In the genomic region with DNA sequence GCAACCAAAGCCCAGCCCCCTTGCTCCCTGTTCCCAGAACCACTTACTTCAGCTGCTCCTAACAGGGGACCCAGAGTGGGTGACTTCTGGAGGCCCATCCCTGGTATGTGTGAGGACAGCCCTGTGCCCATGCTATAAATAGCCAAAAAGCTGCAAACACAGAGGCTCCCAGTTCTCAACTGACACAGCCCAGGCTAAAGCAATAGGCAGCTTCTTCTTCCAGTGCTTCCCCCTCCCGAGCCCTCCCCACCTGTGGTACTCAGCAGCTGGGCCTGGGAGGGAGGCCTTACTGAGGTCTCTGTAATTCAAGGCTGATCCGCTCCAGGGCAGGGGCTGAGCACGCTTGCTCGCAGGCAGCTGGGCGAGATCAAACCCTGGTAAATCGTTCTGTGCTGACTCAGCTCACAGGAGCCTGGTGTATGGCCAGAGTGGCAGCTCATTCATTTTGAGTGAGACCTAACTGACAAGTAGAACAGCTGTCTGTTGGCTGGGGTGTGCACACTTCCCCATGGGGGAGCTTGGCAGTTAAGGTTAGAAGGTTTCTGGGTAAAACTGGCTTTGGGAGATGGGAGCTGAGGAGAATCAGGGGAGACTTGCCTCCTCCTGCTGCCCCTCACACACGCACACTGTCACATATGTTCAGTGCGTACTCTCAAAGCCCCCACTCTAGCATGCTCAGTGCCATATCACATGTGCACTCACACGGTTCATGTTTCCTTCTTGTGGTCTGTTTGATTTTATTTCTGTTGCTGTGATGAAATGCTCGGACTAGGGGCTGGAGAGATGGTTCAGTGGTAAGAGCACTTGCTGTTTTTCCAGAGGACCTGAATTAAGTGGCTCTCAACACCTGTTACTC, we compare ENCODE assay signal across 8 mouse cellular contexts. TPM values are rescaled to one million over a fixed set of nuclear protein-coding genes. Genes with fewer than 3 reads are reported as not detected.
A peak's percentile ranks its signal among the peaks of the same experiment; 100 is the strongest.
DNase-seq lines count a peak whose midpoint lies in the region; ATAC-seq and TF ChIP-seq lines count a peak whose summit lies in the region.

No protein-coding gene starts in this region.

- intact Hi-C loops in left cerebral cortex, postnatal 14 days (cut with DNase I), result no loop called here

- peaks cover 6% of the 10 kb centered on the region for H3K4me1 ChIP-seq in forebrain, embryonic 10.5 days
- peaks cover 40% of the 10 kb centered on the region for H3K4me1 ChIP-seq in heart, embryonic 12.5 days (replicated peaks)
- no peaks in the 10 kb centered on the region for H3K4me1 ChIP-seq in midbrain, embryonic 11.5 days (ENCODE audit: control insufficient read depth, insufficient read depth, low read length)
- peaks cover 5% of the 10 kb centered on the region; the same call in 1 of the 2 replicates for H3K4me1 ChIP-seq in stomach, postnatal 0 days (replicated peaks; ENCODE audit: control insufficient read depth, insufficient read depth)

- peak; percentile 57 for DNase-seq in testis, postnatal 10 days (ENCODE audit: low spot score)
- no peak for DNase-seq in testis, postnatal 14 days (ENCODE audit: low spot score)
- no peak for DNase-seq in forebrain, embryonic 10.5 days (ENCODE audit: extremely low spot score, low spot score)
- peak; percentile 43 to 70 for DNase-seq in left cerebral cortex, postnatal 14 days (ENCODE audit: low spot score in 2 of 2)
- DNase-seq in midbrain, embryonic 11.5 days (ENCODE audit: low spot score, missing footprints), result no peak
- peak; percentile 27 for DNase-seq in stomach, postnatal 0 days (ENCODE audit: low spot score)
- DNase-seq in urinary bladder, postnatal 14 days (ENCODE audit: low spot score), result no peak

- TF ChIP-seq CTCF in stomach, postnatal 0 days (IDR thresholded peaks at IDR 0.05; ENCODE audit: low read depth), result no peak

- H3K9ac ChIP-seq in heart, embryonic 12.5 days, result peak overlapping the region; percentile 25
- no peak overlapping the region for H3K9ac ChIP-seq in midbrain, embryonic 11.5 days (ENCODE audit: low read length)
- no peak overlapping the region for H3K9ac ChIP-seq in stomach, postnatal 0 days (ENCODE audit: low read length)

- ATAC-seq in heart, embryonic 12.5 days (ENCODE audit: insufficient number of reproducible peaks, low FRiP score), result peak; percentile 82
- peak; percentile 42; the same call in 1 of the 2 replicates for ATAC-seq in midbrain, embryonic 11.5 days (ENCODE audit: low FRiP score)
- ATAC-seq in stomach, postnatal 0 days (ENCODE audit: low FRiP score, low TSS enrichment), result peak; percentile 67

- H3K9me3 ChIP-seq in forebrain, embryonic 10.5 days, result no peaks in the 10 kb centered on the region
- H3K9me3 ChIP-seq in heart, embryonic 12.5 days (replicated peaks), result no peaks in the 10 kb centered on the region
- no peaks in the 10 kb centered on the region for H3K9me3 ChIP-seq in midbrain, embryonic 11.5 days (ENCODE audit: control insufficient read depth, low read length)
- H3K9me3 ChIP-seq in stomach, postnatal 0 days (ENCODE audit: control insufficient read depth, low read length), result no peaks in the 10 kb centered on the region

- 63% methylated on average over 10 of the region's 10 CpGs for WGBS in forebrain, embryonic 10.5 days
- WGBS in heart, embryonic 12.5 days, result 38% methylated on average over 10 of the region's 10 CpGs
- WGBS in midbrain, embryonic 11.5 days, result 62% methylated on average over 10 of the region's 10 CpGs
- 32% methylated on average over 10 of the region's 10 CpGs for WGBS in stomach, postnatal 0 days

- 0 out of 2 replicates have a peak, but pooled peaks cover 4% of the 10 kb centered on the region for H3K36me3 ChIP-seq in forebrain, embryonic 10.5 days (replicated peaks)
- peaks cover 14% of the 10 kb centered on the region for H3K36me3 ChIP-seq in heart, embryonic 12.5 days
- H3K36me3 ChIP-seq in midbrain, embryonic 11.5 days (ENCODE audit: control insufficient read depth, insufficient read depth, low read length), result no peaks in the 10 kb centered on the region
- H3K36me3 ChIP-seq in stomach, postnatal 0 days (ENCODE audit: control insufficient read depth, insufficient read depth, low read length), result no peaks in the 10 kb centered on the region

- H3K27ac ChIP-seq in forebrain, embryonic 10.5 days, result 0 out of 2 replicates have a peak overlapping the region, but pooled peaks have one; percentile 20
- peak overlapping the region; percentile 91 for H3K27ac ChIP-seq in heart, embryonic 12.5 days (ENCODE audit: poor library complexity, severe bottlenecking)
- H3K27ac ChIP-seq in midbrain, embryonic 11.5 days (ENCODE audit: low read depth, low read length), result no peak overlapping the region
- 0 out of 2 replicates have a peak overlapping the region, but pooled peaks have one; percentile 2 for H3K27ac ChIP-seq in stomach, postnatal 0 days (replicated peaks)

- H3K4me3 ChIP-seq in forebrain, embryonic 10.5 days, result no peak overlapping the region
- H3K4me3 ChIP-seq in heart, embryonic 12.5 days, result no peak overlapping the region
- no peak overlapping the region for H3K4me3 ChIP-seq in midbrain, embryonic 11.5 days (ENCODE audit: low read depth, low read length)
- no peak overlapping the region for H3K4me3 ChIP-seq in stomach, postnatal 0 days (ENCODE audit: low read depth, low read length)

- no peaks in the 10 kb centered on the region for H3K27me3 ChIP-seq in forebrain, embryonic 10.5 days (ENCODE audit: poor library complexity, severe bottlenecking)
- H3K27me3 ChIP-seq in heart, embryonic 12.5 days (replicated peaks), result no peaks in the 10 kb centered on the region
- no peaks in the 10 kb centered on the region for H3K27me3 ChIP-seq in midbrain, embryonic 11.5 days (ENCODE audit: control insufficient read depth, insufficient read depth, low read length)
- H3K27me3 ChIP-seq in stomach, postnatal 0 days (ENCODE audit: control insufficient read depth, insufficient read depth, low read length), result no peaks in the 10 kb centered on the region

- TF ChIP-seq EP300 in stomach, postnatal 0 days (optimal IDR thresholded peaks at IDR 0.05), result no peak

- H3K4me2 ChIP-seq in heart, embryonic 12.5 days, result peak overlapping the region; percentile 39
- no peak overlapping the region for H3K4me2 ChIP-seq in midbrain, embryonic 11.5 days
- H3K4me2 ChIP-seq in stomach, postnatal 0 days (replicated peaks; ENCODE audit: low read depth), result no peak overlapping the region; the same call in 1 of the 2 replicates

RNA-seq across cellular contexts. Expression of a gene that starts 49.9 kb away (rescaled TPM):
- 21.4 and 21.9 TPM in 2 replicates for polyA plus RNA-seq in forebrain, embryonic 10.5 days (2016; fragmentation: Nextera tagmentation; extraction: Ambion mirVana)
- polyA plus RNA-seq in heart, embryonic 12.5 days (2016; fragmentation: Nextera tagmentation; extraction: Ambion mirVana), result 22.3 and 22.9 TPM in 2 replicates
- total RNA-seq in left cerebral cortex, postnatal 14 days (2021), result 100 to 1,000 TPM; 134 TPM
- 72.1 TPM in 2 replicates for polyA plus RNA-seq in midbrain, embryonic 11.5 days (2014; fragmentation: Nextera tagmentation; extraction: Ambion mirVana)
- polyA plus RNA-seq in stomach, postnatal 0 days (2015; fragmentation: Nextera tagmentation; extraction: Ambion mirVana), result 6.7 and 7.5 TPM in 2 replicates

Comparison
In these comparisons a context has a peak if more than half of its experiments do, and no peak if none do; other contexts are left out.
1. DNase-seq: peak in testis, postnatal 10 days (single experiment), left cerebral cortex, postnatal 14 days (2 of 2) and stomach, postnatal 0 days (single experiment); none in testis, postnatal 14 days (single experiment), forebrain, embryonic 10.5 days (single experiment), midbrain, embryonic 11.5 days (single experiment) and urinary bladder, postnatal 14 days (single experiment).
2. Peak in every context shown above with its lines, with median percentiles within 50 percentile points of each other: ATAC-seq.